Mouse (Mus musculus): ENCODE results near the gene Fcgr3.
A peak's percentile ranks its signal among the peaks of the same experiment; 100 is the strongest.
"Not testable (repeated sequence)": the region's sequence is repeated elsewhere in the genome, so short reads cannot be mapped to it uniquely, and the experiment has no call there.

Gene Fcgr3

DNA sequence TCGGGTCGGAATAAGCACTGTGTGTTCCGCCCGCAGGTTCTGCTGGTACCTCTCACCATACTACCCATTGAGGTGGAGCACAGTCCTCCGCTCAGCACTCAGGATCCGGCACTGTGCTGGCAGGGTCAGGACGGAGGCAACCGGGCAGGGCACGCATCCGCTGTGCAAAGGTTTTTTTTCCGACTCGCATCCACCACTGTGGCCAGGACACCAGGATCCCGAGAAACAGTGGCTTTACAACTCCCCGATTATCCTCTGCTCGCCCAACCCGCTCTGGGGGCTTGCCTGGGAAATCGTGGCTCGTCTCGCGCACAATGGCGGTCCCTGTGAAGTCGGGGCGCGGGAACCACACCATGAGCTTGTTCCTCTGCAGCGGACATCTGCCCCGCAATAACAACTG is 21.0 kb upstream of the Fcgr3 start:
- no peak for DNase-seq (ENCODE audit: low spot score)

DNA sequence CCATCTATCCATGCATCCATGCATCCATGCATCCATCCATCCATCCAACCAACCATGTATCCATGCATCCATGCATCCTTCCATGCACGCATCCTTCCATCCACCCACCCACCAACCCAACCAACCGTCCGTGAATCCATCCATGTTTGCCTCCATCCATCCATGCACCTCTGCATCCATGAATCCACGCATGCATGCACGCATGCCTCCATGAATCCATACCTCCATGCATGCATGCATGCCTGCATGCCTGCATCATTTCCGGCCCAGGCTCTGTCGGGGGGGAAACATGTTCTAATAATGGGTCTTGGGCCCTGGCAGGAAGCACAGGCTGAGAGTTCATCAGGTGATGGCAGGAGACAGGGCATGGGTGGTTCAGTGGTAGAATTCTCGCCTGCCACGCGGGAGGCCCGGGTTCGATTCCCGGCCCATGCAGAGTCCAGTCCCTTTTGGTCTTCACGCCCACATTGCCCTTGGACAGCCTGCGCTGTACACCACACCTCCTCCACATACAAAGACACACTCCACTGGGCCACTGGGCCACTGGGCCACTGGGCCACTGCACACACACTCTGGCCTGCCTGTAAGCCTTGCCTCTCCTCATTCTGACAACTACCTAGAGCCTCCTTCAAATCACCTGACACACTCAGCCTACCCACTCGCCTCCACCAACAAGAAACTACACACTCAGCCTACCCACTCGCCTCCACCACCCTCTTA is 16.9 kb upstream of the Fcgr3 start:
- DNase-seq (ENCODE audit: low spot score) = not testable (repeated sequence)

DNA sequence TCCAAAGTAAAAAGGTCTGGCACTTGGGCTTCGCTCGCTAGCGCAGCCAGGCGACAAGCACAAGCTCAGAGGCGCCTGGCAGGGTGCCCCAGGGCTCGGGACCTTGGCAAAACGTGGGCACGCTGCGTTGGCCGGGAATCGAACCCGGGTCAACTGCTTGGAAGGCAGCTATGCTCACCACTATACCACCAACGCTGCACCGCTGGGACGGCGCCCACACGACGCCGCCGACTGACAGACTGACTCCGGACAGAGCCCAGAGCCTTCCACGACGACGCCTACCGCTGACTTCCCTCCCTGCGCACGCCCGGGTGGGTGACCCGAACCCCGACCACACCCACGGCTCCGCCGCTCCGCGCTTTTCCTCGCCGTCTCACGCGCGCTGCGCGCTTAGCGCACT is 15.1 kb upstream of the Fcgr3 start:
- DNase-seq (ENCODE audit: low spot score) = not testable (repeated sequence)

DNA sequence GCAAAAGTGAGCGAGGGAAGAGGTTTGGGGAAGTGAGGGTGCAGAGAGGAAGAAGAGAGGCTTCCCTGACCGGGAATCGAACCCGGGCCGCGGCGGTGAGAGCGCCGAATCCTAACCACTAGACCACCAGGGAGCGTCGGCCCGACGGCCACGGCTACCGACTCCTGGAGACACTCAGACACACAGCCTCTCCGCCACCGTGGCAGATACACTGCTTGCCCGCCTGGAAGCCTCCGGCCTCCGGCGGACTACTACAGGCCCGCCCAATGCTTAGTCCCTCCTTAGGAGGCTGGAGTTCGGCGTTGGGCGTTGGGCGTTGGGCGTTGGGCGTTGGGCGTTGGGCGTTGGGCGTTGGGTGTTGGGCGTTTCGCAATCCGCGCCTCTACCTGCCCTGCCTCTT is 14.6 kb upstream of the Fcgr3 start:
- DNase-seq (ENCODE audit: low spot score) = not testable (repeated sequence)

DNA sequence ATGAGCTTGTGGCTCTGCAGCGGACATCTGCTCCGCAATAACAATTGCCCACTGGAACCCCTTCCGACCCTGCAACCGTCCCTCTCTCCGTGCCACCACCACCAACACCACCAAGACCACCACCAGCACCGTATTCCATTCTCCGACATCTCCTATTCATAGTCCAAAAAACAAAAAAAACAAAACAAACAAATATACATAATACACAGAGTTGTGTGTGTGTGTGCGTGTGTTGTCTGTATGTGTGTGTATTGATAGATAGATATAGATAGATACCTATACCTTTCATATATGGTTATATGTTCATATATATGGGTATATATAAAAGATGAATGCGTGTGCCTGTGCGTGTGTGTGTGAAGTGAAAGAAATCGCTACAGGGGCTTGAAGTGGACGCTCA is 13.7 kb upstream of the Fcgr3 start:
- not testable (repeated sequence) for DNase-seq (ENCODE audit: low spot score)

DNA sequence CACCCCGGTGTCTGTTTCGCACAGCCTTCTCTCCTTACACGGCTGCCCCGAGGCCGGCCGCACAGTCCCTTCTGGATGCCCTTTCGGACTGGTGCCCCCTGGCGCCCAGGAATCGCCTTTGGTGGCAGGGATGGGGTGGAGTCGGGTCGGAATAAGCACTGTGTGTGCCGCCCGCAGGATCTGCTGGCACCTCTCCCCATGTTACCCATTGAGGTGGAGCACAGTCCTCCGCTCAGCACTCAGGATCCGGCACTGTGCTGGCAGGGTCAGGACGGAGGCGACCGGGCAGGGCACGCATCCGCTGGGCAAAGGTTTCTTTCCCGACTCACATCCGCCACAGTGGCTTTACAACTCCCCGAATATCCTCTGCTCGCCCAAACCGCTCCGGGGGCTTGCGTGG is 13.2 kb upstream of the Fcgr3 start:
- not testable (repeated sequence) for DNase-seq (ENCODE audit: low spot score)

DNA sequence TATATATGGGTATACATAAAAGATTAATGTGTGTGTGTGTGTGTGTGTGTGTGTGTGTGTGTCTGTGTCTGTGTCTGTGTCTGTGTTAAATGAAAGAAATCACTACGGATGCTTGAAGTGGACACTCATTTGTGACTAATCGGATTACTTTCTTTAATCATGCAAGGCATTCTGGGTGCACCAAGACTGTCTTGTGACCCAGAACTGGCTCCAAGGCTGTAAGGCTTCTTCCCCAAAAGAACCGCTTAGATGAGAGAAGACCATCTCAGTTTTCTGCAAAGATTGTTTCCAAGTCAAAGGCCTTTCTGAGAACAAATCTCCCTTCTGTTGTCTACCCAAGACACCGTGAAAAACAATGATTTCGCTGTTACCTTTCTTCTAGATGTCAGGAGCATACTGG is 12.5 kb upstream of the Fcgr3 start:
- DNase-seq (ENCODE audit: low spot score) = not testable (repeated sequence)

DNA sequence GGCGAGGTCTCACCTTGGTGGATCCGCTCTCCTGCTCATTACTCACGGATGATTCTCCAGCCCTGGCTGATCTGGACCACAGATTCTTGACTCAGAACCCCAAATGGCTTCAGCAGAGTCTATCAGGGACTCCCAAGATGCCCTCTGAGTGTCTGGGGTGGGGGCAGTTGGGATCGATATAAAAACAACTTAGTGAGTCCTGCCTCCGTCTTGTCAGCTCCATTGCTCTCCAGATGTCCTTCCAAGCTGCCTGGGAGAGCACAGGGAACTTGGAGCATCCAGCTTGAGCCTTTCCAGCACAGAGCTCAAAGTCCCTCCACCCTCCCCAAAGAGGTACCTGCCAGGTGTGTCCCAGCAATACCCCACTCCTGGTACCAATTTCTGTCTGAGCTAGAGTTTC is 11.4 kb upstream of the Fcgr3 start:
- not testable (repeated sequence) for DNase-seq (ENCODE audit: low spot score)

DNA sequence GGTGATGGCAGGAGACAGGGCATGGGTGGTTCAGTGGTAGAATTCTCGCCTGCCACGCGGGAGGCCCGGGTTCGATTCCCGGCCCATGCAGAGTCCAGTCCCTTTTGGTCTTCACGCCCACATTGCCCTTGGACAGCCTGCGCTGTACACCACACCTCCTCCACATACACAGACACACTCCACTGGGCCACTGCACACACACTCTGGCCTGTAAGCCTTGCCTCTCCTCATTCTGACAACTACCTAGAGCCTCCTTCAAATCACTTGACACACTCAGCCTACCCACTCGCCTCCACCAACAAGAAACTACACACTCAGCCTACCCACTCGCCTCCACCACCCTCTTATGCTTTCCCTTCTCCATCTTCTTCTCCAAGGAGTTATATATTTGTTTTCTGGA is 9.5 kb upstream of the Fcgr3 start:
- DNase-seq (ENCODE audit: low spot score) = not testable (repeated sequence)

DNA sequence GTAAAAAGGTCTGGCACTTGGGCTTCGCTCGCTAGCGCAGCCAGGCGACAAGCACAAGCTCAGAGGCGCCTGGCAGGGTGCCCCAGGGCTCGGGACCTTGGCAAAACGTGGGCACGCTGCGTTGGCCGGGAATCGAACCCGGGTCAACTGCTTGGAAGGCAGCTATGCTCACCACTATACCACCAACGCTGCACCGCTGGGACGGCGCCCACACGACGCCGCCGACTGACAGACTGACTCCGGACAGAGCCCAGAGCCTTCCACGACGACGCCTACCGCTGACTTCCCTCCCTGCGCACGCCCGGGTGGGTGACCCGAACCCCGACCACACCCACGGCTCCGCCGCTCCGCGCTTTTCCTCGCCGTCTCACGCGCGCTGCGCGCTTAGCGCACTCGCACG is 7.5 kb upstream of the Fcgr3 start:
- not testable (repeated sequence) for DNase-seq (ENCODE audit: low spot score)

DNA sequence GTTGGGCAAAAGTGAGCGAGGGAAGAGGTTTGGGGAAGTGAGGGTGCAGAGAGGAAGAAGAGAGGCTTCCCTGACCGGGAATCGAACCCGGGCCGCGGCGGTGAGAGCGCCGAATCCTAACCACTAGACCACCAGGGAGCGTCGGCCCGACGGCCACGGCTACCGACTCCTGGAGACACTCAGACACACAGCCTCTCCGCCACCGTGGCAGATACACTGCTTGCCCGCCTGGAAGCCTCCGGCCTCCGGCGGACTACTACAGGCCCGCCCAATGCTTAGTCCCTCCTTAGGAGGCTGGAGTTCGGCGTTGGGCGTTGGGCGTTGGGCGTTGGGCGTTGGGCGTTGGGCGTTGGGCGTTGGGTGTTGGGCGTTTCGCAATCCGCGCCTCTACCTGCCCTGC is 7.0 kb upstream of the Fcgr3 start:
- DNase-seq (ENCODE audit: low spot score) = not testable (repeated sequence)

DNA sequence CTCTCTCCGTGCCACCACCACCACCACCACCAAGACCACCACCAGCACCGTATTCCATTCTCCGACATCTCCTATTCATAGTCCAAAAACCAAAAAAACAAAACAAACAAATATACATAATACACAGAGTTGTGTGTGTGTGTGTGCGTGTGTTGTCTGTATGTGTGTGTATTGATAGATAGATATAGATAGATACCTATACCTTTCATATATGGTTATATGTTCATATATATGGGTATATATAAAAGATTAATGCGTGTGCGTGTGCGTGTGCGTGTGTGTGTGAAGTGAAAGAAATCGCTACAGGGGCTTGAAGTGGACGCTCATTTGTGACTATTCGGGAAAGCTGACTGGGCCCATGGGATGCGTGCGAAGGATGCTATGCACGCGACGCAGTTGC is 6.1 kb upstream of the Fcgr3 start:
- DNase-seq (ENCODE audit: low spot score) = not testable (repeated sequence)

DNA sequence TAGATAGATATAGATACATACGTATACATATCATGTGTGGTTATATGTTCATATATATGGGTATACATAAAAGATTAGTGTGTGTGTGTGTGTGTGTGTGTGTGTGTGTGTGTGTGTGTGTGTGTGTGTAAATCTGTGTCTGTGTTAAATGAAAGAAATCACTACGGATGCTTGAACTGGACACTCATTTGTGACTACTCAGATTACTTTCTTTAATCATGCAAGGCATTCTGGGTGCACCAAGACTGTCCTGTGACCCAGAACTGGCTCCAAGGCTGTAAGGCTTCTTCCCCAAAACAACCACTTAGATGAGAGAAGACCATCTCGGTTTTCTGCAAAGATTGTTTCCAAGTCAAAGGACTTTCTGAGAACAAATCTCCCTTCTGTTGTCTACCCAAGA is 4.8 kb upstream of the Fcgr3 start:
- not testable (repeated sequence) for DNase-seq (ENCODE audit: low spot score)

DNA sequence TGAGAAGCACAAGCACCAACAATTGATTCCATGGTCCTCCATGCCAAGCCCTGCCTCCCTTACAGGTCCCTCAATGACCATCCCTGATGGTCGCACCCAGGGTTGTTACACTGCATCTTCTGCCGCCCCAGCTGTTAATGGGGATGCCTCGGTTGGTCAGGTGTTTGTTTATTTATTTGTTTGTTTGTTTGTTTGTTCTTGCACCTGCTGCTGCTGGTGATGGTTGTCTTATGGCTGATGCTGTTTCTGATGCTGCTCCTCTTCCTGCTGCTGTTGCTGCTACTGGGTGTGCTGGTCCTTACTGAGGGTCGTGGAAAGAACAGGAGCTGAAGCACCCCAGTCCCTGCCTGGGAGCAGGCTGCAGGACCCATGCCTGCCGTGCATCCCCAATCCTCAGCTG is 3.2 kb upstream of the Fcgr3 start:
- DNase-seq (ENCODE audit: low spot score) = not testable (repeated sequence)

DNA sequence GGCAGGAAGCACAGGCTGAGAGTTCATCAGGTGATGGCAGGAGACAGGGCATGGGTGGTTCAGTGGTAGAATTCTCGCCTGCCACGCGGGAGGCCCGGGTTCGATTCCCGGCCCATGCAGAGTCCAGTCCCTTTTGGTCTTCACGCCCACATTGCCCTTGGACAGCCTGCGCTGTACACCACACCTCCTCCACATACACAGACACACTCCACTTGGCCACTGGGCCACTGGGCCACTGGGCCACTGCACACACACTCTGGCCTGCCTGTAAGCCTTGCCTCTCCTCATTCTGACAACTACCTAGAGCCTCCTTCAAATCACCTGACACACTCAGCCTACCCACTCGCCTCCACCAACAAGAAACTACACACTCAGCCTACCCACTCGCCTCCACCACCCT is 1.8 kb upstream of the Fcgr3 start:
- not testable (repeated sequence) for DNase-seq (ENCODE audit: low spot score)

DNA sequence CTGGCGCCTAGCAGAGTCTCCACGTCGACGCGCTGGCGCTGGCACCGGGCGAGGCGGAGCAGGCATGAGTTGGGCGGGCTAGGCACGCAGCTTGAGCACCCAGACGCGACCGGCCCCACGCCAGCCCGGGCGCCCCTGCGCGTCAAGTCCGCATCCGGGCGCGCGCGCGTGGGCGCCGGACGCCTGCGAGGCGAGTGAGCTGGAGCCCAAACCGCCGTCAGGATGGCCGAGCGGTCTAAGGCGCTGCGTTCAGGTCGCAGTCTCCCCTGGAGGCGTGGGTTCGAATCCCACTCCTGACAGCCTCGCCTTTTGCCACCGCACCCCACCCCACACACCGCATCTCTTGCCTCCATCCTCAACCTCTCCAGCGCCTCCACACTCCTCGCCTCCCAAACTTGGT is 1.0 kb upstream of the Fcgr3 start:
- DNase-seq (ENCODE audit: low spot score) = not testable (repeated sequence)

DNA sequence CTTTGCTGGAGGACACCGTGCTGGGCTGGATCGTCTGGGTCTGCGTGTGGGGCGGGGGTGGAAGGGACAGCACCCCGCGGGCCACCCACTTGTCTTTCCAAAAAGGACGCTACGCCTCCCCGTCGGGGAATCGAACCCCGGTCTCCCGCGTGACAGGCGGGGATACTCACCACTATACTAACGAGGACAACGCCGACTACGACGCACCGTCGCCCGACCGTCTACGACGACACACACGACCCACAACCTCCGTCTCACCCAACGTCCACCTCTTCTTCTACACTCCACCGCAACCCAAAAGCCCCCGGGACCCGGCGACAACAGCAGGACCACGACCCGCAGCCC is 480 bp upstream of the Fcgr3 start:
- peak; percentile 40 for DNase-seq (ENCODE audit: low spot score)

DNA sequence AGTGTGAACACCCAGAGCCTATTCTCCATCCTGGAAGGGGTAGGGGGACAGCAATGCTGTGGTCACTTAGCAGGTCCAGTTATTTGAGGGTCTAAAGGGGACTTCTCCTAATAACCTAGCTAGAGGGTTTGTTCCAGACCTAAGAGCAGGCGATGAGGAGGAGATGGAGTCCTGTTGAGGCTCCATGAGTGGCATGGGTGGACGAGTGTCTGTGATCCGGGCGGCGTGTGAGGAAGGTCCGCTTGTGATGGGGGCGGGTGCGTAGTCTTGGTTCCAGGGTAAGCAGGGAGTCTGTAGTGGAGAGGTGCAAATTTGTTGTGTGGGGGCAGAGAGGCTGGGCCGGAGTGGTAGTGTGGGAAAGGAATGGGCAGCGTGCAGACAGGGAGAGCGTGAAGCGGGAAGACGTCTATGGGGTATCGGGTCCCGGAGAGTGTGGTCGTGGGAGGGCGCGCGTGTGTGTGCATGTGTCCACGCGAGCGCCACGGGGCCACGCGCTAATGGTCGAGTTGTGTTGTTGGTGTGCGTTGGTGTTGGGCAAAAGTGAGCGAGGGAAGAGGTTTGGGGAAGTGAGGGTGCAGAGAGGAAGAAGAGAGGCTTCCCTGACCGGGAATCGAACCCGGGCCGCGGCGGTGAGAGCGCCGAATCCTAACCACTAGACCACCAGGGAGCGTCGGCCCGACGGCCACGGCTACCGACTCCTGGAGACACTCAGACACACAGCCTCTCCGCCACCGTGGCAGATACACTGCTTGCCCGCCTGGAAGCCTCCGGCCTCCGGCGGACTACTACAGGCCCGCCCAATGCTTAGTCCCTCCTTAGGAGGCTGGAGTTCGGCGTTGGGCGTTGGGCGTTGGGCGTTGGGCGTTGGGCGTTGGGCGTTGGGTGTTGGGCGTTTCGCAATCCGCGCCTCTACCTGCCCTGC is 905 bp downstream of the Fcgr3 start:
- DNase-seq (ENCODE audit: low spot score) = peak; percentile 46

DNA sequence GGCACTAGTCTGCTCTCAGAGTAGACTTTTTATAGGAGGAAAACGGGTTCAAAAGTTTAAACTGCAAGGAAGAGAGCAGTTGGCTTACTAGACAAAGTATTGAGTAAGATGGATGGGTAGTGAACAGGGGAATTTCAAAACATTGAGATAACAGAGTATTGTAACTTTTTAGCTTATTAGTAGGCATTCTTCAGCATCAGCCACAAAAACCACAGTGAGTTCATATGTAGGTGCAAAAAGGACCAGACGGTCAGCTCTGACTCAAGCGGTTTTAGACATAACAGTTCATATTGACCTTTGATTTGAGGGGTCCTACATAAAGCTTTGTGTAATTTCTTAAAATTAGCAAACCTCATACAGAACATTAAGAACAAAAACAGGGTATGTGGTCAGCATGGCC is 3.2 kb downstream of the Fcgr3 start:
- no peak for DNase-seq (ENCODE audit: low spot score)

DNA sequence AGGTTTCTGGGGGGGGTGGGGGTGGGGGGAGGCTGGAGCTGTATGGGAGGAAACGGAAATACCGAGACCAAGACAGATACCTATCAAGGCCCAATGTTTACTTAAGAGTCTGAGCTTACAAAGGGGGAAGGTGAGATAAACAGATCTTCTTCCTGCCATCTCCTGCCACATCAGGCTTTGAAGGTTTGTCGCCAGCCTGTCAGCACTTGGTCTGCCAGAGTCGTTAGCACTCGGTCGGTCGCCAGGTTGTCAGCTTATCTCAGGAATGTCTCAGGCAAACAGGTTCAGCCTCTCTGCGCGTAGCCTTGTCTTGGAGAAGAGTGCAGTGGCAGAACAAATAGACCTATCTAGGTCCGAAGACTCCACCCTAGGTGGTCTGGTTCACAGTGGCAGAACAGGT is 4.3 kb downstream of the Fcgr3 start:
- no peak for DNase-seq (ENCODE audit: low spot score)

DNA sequence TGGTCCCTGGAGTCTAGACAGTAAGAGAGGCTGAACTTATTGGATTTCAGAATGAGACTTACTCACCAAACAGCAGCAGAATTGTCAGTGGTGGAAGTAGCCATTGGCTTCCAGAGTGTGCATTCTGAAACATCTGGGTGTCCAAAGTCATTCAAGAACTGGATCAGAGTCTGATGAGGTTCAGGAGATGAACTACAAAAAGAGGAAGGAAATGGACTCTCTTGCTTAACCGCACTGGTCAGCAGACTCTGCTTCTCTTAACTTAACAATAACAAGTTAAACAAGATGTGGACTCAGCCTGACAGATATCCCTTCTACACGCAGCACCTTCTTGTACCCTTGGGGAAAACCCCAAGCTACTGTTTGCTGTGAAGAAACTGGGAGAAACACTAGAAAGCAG is 5.5 kb downstream of the Fcgr3 start:
- DNase-seq (ENCODE audit: low spot score) = no peak

DNA sequence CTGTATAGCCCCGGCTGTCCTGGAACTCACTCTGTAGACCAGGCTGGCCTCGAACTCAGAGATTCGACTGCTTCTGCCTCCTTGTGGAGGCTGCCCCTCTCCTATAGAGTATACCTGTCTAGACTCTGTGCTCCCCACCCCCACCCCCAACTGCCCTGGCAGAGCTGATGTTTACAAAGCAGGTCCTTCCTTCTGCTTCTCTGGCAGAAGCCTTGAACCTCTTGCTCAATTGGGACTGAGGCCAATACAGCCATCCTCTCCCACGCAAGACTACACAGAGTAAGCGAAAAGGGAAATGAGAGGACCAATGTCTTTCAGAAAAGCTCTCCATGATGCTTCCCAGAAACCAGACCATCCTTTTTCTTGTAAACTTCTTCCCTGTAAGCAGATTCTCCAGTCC is 7.5 kb downstream of the Fcgr3 start:
- DNase-seq (ENCODE audit: low spot score) = no peak

DNA sequence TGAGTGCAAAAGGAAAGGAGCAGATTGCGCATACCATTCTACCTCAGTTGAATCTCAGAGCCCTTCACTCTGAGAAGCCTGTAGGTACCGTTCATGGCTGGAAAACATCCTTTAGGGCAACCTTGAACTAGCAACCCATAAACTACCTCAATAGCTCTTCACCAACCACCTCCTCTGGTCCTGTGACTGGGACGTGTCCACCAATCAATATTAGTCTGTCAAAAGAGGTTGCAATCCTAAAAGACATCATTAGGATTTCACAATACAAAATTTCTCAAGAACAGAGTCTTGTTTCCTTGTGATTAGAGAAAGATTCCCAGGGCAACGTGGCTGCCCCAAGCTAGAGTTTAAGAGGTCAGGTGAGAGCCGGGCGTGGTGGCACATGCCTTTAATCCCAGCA is 11.4 kb downstream of the Fcgr3 start:
- no peak for DNase-seq (ENCODE audit: low spot score)
